Mouse (Mus musculus): ENCODE data around the gene Carmil2.

DNA sequence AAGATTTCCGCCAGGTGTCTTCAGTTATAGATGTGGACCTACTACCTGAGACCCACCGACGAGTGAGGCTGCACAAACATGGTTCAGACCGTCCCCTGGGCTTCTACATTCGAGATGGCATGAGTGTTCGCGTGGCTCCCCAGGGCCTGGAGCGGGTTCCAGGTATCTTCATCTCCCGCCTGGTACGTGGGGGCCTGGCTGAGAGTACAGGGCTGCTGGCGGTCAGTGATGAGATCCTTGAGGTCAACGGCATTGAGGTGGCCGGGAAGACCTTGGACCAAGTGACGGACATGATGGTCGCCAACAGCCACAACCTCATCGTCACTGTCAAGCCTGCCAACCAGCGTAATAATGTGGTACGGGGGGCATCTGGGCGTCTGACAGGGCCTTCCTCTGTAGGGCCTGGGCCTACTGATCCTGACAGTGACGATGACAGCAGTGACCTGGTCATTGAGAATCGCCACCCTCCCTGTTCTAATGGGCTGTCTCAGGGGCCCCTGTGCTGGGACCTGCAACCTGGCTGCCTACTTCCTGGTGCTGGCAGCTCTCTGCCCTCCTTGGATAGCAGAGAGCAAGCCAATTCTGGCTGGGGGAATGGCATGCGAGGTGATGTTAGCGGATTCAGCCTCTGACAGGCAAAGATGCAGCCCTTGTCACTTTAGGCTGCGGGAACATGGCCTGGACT lies 16.8 kb downstream of the Carmil2 start:
- TF ChIP-seq POLR2A (IDR thresholded peaks at IDR 0.05; ENCODE audit: insufficient read length, low read depth): no peak
- TF ChIP-seq MYOD1 (IDR thresholded peaks at IDR 0.05; ENCODE audit: control insufficient read depth in 1 of 3, insufficient read length in 2 of 3, low read depth in 2 of 3): no peak
- TF ChIP-seq MYOG (IDR thresholded peaks at IDR 0.05; ENCODE audit: control insufficient read depth in 1 of 3, insufficient read depth in 1 of 3, insufficient read length in 2 of 3, low read depth in 2 of 3): no peak
- TF ChIP-seq USF1 (IDR thresholded peaks at IDR 0.05; ENCODE audit: low read depth): no peak
- no peak for TF ChIP-seq TCF12 (IDR thresholded peaks at IDR 0.05; ENCODE audit: insufficient read depth, poor library complexity, severe bottlenecking)
- TF ChIP-seq MAX (IDR thresholded peaks at IDR 0.05; ENCODE audit: low read depth): no peak
- no peak for TF ChIP-seq REST (IDR thresholded peaks at IDR 0.05; ENCODE audit: insufficient read depth, insufficient read length)
- TF ChIP-seq CEBPB (IDR thresholded peaks at IDR 0.05; ENCODE audit: insufficient read depth, poor library complexity, severe bottlenecking): no peak
- no peak for TF ChIP-seq E2F4 (IDR thresholded peaks at IDR 0.05; ENCODE audit: insufficient read depth)
- no peak for TF ChIP-seq SRF (IDR thresholded peaks at IDR 0.05; ENCODE audit: control insufficient read depth, insufficient read length, low read depth)
